Mouse (Mus musculus): Measurements from ENCODE around the gene Ciz1. TPM values are rescaled to one million over a fixed set of nuclear protein-coding genes. Genes with fewer than 3 reads are reported as not detected.

The Ciz1 gene
- polyA plus RNA-seq, 1 experiment from 2014 or later, result 44.7 TPM

DNA sequence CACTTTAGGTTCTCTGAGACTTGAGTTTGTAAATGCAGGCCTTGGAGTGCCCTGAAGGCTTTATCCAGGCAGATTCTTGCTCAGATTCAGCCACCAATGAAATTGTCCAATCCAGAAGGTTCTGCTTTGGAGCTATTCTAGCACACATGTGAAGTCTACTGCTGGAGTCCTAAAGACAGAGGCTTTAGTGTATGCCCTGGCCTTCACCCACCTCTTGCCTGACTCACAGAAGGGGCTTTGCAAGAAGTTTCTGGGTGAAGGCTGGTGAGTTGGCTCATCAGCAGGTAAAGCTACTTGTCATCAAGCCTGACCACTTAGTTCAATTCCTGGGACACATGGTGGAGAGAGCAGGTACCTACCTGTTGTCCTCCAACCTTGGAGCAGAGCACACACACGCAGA is 74.0 kb downstream of the Ciz1 start:
- Histone ChIP-seq H3K4me1 (ENCODE audit: control insufficient read depth, insufficient read depth, low read length) (peaks cover 55% of the 10 kb centered on the region), H3K36me3 (ENCODE audit: control insufficient read depth, insufficient read depth, low read length) (peaks cover 3% of the 10 kb centered on the region), H3K9ac (replicated peaks; ENCODE audit: low read depth, low read length) (no peak overlapping the region), H3K27ac (ENCODE audit: low read length) (no peak overlapping the region), H3K4me2 (replicated peaks; ENCODE audit: low read depth, low read length) (no peak overlapping the region), H3K9me3 (ENCODE audit: control insufficient read depth, low read depth, low read length) (no peaks in the 10 kb centered on the region), H3K4me3 (ENCODE audit: low read depth, low read length) (no peak overlapping the region), H3K27me3 (ENCODE audit: control insufficient read depth, insufficient read depth, low read length) (no peaks in the 10 kb centered on the region)
- 84% methylated on average over 1 of the region's 1 CpGs for WGBS
- ATAC-seq (ENCODE audit: insufficient number of reproducible peaks, insufficient read depth, low FRiP score, low read depth), result no peak

GRCm38 (mm10) chr2:32427720-32428119 is 75.6 kb downstream of the Ciz1 start:
- peak overlapping the region; percentile 31; the same call in 1 of the 2 replicates for H3K4me2 ChIP-seq (replicated peaks; ENCODE audit: low read depth, low read length)
- H3K9ac ChIP-seq (replicated peaks; ENCODE audit: low read depth, low read length), result no peak overlapping the region
- no peak overlapping the region for H3K4me3 ChIP-seq (ENCODE audit: low read depth, low read length)
- peak overlapping the region; percentile 73; the same call in 1 of the 2 replicates for H3K27ac ChIP-seq (ENCODE audit: low read length)
- WGBS, result 78% methylated on average over 5 of the region's 5 CpGs
- no peaks in the 10 kb centered on the region for H3K36me3 ChIP-seq (ENCODE audit: control insufficient read depth, insufficient read depth, low read length)
- H3K4me1 ChIP-seq (ENCODE audit: control insufficient read depth, insufficient read depth, low read length), result peaks cover 57% of the 10 kb centered on the region
- no peaks in the 10 kb centered on the region for H3K27me3 ChIP-seq (ENCODE audit: control insufficient read depth, insufficient read depth, low read length)
- no peaks in the 10 kb centered on the region for H3K9me3 ChIP-seq (ENCODE audit: control insufficient read depth, low read depth, low read length)
- ATAC-seq (ENCODE audit: insufficient number of reproducible peaks, insufficient read depth, low FRiP score, low read depth), result no peak

- no peak overlapping the region for H3K9ac ChIP-seq (replicated peaks; ENCODE audit: low read depth, low read length)
- H3K9me3 ChIP-seq (ENCODE audit: control insufficient read depth, low read depth, low read length), result no peaks in the 10 kb centered on the region
Measured at GRCm38 (mm10) chr2:32428262-32428722, 76.2 kb downstream of the Ciz1 start.

DNA sequence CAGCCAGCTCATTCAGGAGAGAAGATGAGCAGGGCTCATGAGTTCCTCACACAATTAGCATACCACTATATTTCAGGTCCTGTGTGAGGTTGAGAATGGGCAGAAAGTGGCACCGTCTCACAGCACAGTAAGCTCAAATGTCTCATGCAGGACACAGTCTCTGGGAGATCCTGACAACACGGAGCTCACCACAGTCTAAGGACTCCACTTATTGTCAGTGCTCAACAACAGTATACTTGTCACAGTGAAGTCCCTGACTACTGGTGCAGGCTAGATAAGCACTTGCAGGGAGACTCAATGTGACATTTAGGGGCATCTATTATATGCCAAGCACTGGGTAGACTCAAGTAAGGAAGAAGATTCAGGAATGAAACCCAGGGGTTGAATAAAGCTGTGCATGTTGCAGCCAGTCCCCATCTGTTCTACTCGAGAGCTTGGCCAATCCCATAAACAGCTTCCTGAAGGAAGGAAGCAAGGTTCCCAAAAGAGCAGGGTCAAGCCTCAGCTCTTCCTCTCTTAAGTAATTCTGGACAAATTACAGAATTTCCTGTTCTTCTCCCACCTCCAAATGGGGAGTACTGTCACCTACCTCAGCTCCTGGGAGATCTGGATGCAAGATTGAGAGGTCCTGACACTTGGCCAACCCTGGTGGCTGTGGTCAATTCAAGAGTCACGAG is 77.2 kb downstream of the Ciz1 start:
- H3K9ac ChIP-seq (replicated peaks; ENCODE audit: low read depth, low read length), result no peak overlapping the region
- no peaks in the 10 kb centered on the region for H3K9me3 ChIP-seq (ENCODE audit: control insufficient read depth, low read depth, low read length)
- no peak overlapping the region for H3K4me3 ChIP-seq (ENCODE audit: low read depth, low read length)
- 70% methylated on average over 4 of the region's 4 CpGs for WGBS
- no peak for ATAC-seq (ENCODE audit: insufficient number of reproducible peaks, insufficient read depth, low FRiP score, low read depth)
- H3K27me3 ChIP-seq (ENCODE audit: control insufficient read depth, insufficient read depth, low read length), result no peaks in the 10 kb centered on the region
- H3K36me3 ChIP-seq (ENCODE audit: control insufficient read depth, insufficient read depth, low read length), result no peaks in the 10 kb centered on the region
- H3K4me1 ChIP-seq (ENCODE audit: control insufficient read depth, insufficient read depth, low read length), result peaks cover 44% of the 10 kb centered on the region
- peak overlapping the region; percentile 73; the same call in 1 of the 2 replicates for H3K27ac ChIP-seq (ENCODE audit: low read length)
- H3K4me2 ChIP-seq (replicated peaks; ENCODE audit: low read depth, low read length), result peak overlapping the region; percentile 31; the same call in 1 of the 2 replicates

More at GRCm38 (mm10) chr2:32428262-32428722, 76.2 kb downstream of the Ciz1 start:
- no peaks in the 10 kb centered on the region for H3K36me3 ChIP-seq (ENCODE audit: control insufficient read depth, insufficient read depth, low read length)
- 41% methylated on average over 8 of the region's 8 CpGs for WGBS
- peak overlapping the region; percentile 31 for H3K4me2 ChIP-seq (replicated peaks; ENCODE audit: low read depth, low read length)
- H3K4me1 ChIP-seq (ENCODE audit: control insufficient read depth, insufficient read depth, low read length), result peaks cover 52% of the 10 kb centered on the region
- peak; percentile 74 for ATAC-seq (ENCODE audit: insufficient number of reproducible peaks, insufficient read depth, low FRiP score, low read depth)
- no peak overlapping the region for H3K4me3 ChIP-seq (ENCODE audit: low read depth, low read length)
- H3K27me3 ChIP-seq (ENCODE audit: control insufficient read depth, insufficient read depth, low read length), result no peaks in the 10 kb centered on the region
- H3K27ac ChIP-seq (ENCODE audit: low read length), result peak overlapping the region; percentile 73

Small RNA genes within 50 kb of the gene (microRNA-seq; reads per million reads assigned to microRNA genes)
- gene Gm23363 (not detected), gene Mir199b (607 reads per million, percentile 68 among the genes with 10 or more reads in this experiment)

Other genes starting within 250 kb of the Ciz1 start
- gene Prrc2b, start 201.2 kb upstream of the Ciz1 start, polyA plus RNA-seq (2014; fragmentation: Nextera tagmentation; extraction: Ambion mirVana), result 54.2 and 59.8 TPM in 2 replicates
- gene Pomt1, start 115.7 kb upstream of the Ciz1 start, polyA plus RNA-seq (2014; fragmentation: Nextera tagmentation; extraction: Ambion mirVana), result 28.2 TPM in 2 replicates
- 64.7 and 65.3 TPM in 2 replicates for gene Uck1, start 92.2 kb upstream of the Ciz1 start, polyA plus RNA-seq (2014; fragmentation: Nextera tagmentation; extraction: Ambion mirVana)
- gene Golga2, start 64.9 kb upstream of the Ciz1 start, polyA plus RNA-seq (2014; fragmentation: Nextera tagmentation; extraction: Ambion mirVana), result 23.1 and 24.3 TPM in 2 replicates
- 137 and 143 TPM in 2 replicates for gene Swi5, start 64.3 kb upstream of the Ciz1 start, polyA plus RNA-seq (2014; fragmentation: Nextera tagmentation; extraction: Ambion mirVana)
- 20.5 and 22.6 TPM in 2 replicates for gene Dnm1, start 1.0 kb downstream of the Ciz1 start, polyA plus RNA-seq (2014; fragmentation: Nextera tagmentation; extraction: Ambion mirVana)
- gene 1110008P14Rik, start 29.6 kb downstream of the Ciz1 start, polyA plus RNA-seq (2014; fragmentation: Nextera tagmentation; extraction: Ambion mirVana), result 35.0 and 46.3 TPM in 2 replicates
- 3.7 and 6.8 TPM in 2 replicates for gene Lcn2, start 35.9 kb downstream of the Ciz1 start, polyA plus RNA-seq (2014; fragmentation: Nextera tagmentation; extraction: Ambion mirVana)
- gene Ptges2, start 43.6 kb downstream of the Ciz1 start, polyA plus RNA-seq (2014; fragmentation: Nextera tagmentation; extraction: Ambion mirVana), result 28.1 and 30.5 TPM in 2 replicates
- 5.6 TPM in 2 replicates for gene Naif1, start 98.1 kb downstream of the Ciz1 start, polyA plus RNA-seq (2014; fragmentation: Nextera tagmentation; extraction: Ambion mirVana)
- gene Slc25a25, start 99.1 kb downstream of the Ciz1 start, polyA plus RNA-seq (2014; fragmentation: Nextera tagmentation; extraction: Ambion mirVana), result 13.7 and 14.1 TPM in 2 replicates
- 10.6 and 14.0 TPM in 2 replicates for gene Fam102a, start 183.0 kb downstream of the Ciz1 start, polyA plus RNA-seq (2014; fragmentation: Nextera tagmentation; extraction: Ambion mirVana)
- gene Dpm2, start 218.5 kb downstream of the Ciz1 start, polyA plus RNA-seq (2014; fragmentation: Nextera tagmentation; extraction: Ambion mirVana), result 122 TPM in 2 replicates
- 0.46 and 1.4 TPM in 2 replicates for gene Pip5kl1, start 222.5 kb downstream of the Ciz1 start, polyA plus RNA-seq (2014; fragmentation: Nextera tagmentation; extraction: Ambion mirVana)
- gene 9430097D07Rik, start 223.4 kb downstream of the Ciz1 start, polyA plus RNA-seq (2014; fragmentation: Nextera tagmentation; extraction: Ambion mirVana), result 0.22 TPM in 1 of 2 replicates, not detected in the other
- 17.0 and 18.1 TPM in 2 replicates for gene St6galnac4, start 234.8 kb downstream of the Ciz1 start, polyA plus RNA-seq (2014; fragmentation: Nextera tagmentation; extraction: Ambion mirVana)
- 7.4 and 7.9 TPM in 2 replicates for gene St6galnac6, start 247.4 kb downstream of the Ciz1 start, polyA plus RNA-seq (2014; fragmentation: Nextera tagmentation; extraction: Ambion mirVana)